Mouse (Mus musculus) forebrain, embryonic 13.5 days (tissue): ENCODE measurements at regions not wholly inside any gene's neighbourhood (a gene's known extent, or its start where the extent isn't known, plus 50 kb on each side); places are given as distances from the start of the nearest gene placed in this dataset.

Source experiments
- ATAC-seq: fragments of 200-750 bp; cut with Nextera tagmentation; 2 replicates; pipeline ENCODE4 v1.8.0; 2017
- H3K27ac ChIP-seq: fragments of 300-500 bp; sonication (generic); 2 replicates; pipeline ENCODE4 v1.5.1; 2015; ENCODE audit warnings: inconsistent platforms, mild to moderate bottlenecking, moderate library complexity
- H3K27me3 ChIP-seq: fragments of 300-500 bp; sonication (generic); 2 replicates; pipeline ENCODE4 v1.6.1; 2015; ENCODE audit warnings: mild to moderate bottlenecking, inconsistent platforms
- H3K36me3 ChIP-seq: fragments of 300-500 bp; sonication (generic); 2 replicates; pipeline ENCODE4 v1.6.1; 2015; ENCODE audit warnings: mild to moderate bottlenecking, inconsistent platforms; ENCODE audit not compliant: poor library complexity, severe bottlenecking
- H3K4me1 ChIP-seq: fragments of 300-500 bp; sonication (generic); 2 replicates; pipeline ENCODE4 v1.6.1; 2015; ENCODE audit warnings: inconsistent platforms
- H3K4me2 ChIP-seq: fragments of 300-500 bp; sonication (generic); 2 replicates; pipeline ENCODE4 v1.6.1; 2015; ENCODE audit warnings: inconsistent platforms, mild to moderate bottlenecking, moderate library complexity
- H3K4me3 ChIP-seq: fragments of 300-500 bp; sonication (generic); 2 replicates; pipeline ENCODE4 v1.5.1; 2015; ENCODE audit warnings: mild to moderate bottlenecking, inconsistent platforms
- H3K9ac ChIP-seq: fragments of 300-500 bp; sonication (generic); 2 replicates; pipeline ENCODE4 v1.6.1; 2015; ENCODE audit warnings: mild to moderate bottlenecking, inconsistent platforms
- H3K9me3 ChIP-seq: fragments of 300-500 bp; sonication (generic); replicated peaks from 2 replicates; pipeline ENCODE4 v1.6.1; 2016; ENCODE audit warnings: inconsistent platforms
- WGBS: fragments of 180-500 bp; shearing (Covaris S2); methylation state at CpG from one replicate; pipeline ENCODE4 v1.1.7; 2015; 5-methylcytosine and 5-hydroxymethylcytosine counted together

GRCm38 (mm10) chr12:59743211-59743610, 523.7 kb upstream of the Fbxo33 start:
- WGBS: 92% methylated on average over 11 of the region's 11 CpGs
- Histone ChIP-seq H3K4me2 (no peak overlapping the region), H3K36me3 (no peaks in the 10 kb centered on the region), H3K4me1 (no peaks in the 10 kb centered on the region), H3K9me3 (no peaks in the 10 kb centered on the region), H3K27me3 (no peaks in the 10 kb centered on the region), H3K27ac (no peak overlapping the region), H3K4me3 (no peak overlapping the region), H3K9ac (no peak overlapping the region)
- ATAC-seq: no peak

- Histone ChIP-seq H3K36me3 (no peaks in the 10 kb centered on the region), H3K4me1 (no peaks in the 10 kb centered on the region), H3K4me2 (no peak overlapping the region), H3K4me3 (no peak overlapping the region), H3K9ac (no peak overlapping the region), H3K27me3 (no peaks in the 10 kb centered on the region), H3K9me3 (no peaks in the 10 kb centered on the region), H3K27ac (no peak overlapping the region)
- ATAC-seq: no peak
- WGBS: 96% methylated on average over 1 of the region's 1 CpGs
Measured at GRCm38 (mm10) chr12:59724951-59725350, 505.4 kb upstream of the Fbxo33 start.

GRCm38 (mm10) chr12:59722471-59723182, 503.1 kb upstream of the Fbxo33 start:
- Histone ChIP-seq H3K27ac (no peak overlapping the region), H3K27me3 (no peaks in the 10 kb centered on the region), H3K9ac (no peak overlapping the region), H3K4me2 (no peak overlapping the region), H3K9me3 (no peaks in the 10 kb centered on the region), H3K4me3 (no peak overlapping the region), H3K4me1 (no peaks in the 10 kb centered on the region), H3K36me3 (no peaks in the 10 kb centered on the region)
- 79% methylated on average over 6 of the region's 6 CpGs for WGBS
- ATAC-seq: no peak

DNA sequence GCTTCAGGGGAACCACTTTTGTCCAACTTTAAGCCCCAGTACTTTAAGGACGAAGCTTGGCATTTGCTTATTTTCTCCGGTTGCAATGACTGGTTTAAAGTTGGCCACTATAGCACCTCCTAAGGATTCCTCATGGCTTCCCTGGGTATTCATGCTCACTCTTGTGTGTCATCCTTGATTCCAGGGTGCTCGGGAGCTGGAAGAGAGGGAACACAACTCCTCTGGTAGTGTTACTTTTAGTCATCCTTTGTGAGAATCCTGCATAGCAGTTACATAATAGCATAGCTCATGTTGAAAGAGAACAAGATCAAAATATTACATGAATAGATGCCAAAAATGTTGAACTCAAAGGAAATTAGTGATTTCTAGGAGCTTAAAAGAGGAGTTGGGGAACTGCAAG, 493.7 kb upstream of the Fbxo33 start:
- WGBS: 63% methylated on average over 3 of the region's 3 CpGs
- no peaks in the 10 kb centered on the region for H3K36me3 ChIP-seq
- no peaks in the 10 kb centered on the region for H3K27me3 ChIP-seq
- H3K9ac ChIP-seq: no peak overlapping the region
- ATAC-seq: no peak
- H3K27ac ChIP-seq: no peak overlapping the region
- no peak overlapping the region for H3K4me2 ChIP-seq
- H3K4me3 ChIP-seq: no peak overlapping the region
- no peaks in the 10 kb centered on the region for H3K4me1 ChIP-seq
- no peaks in the 10 kb centered on the region for H3K9me3 ChIP-seq

DNA sequence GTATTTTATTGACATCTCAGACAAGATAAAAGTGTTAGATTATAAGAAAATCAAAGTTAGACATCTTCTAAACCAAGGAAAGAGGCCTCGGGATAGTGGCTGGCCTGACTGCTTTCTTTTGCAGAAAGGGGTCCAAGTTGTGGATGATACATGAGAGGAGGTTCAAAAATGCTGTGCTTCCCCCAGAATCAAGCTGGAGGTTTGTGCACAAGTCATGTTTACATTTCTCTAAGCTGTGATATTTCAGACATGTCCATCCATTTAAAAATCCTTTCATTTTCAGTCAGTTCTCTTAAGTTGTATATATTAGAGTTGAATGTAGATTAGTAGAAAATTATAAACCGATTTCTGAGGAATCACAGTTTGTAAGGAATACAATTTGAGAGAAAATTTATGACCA, 463.7 kb upstream of the Fbxo33 start:
- Histone ChIP-seq H3K27me3 (no peaks in the 10 kb centered on the region), H3K27ac (no peak overlapping the region), H3K4me1 (no peaks in the 10 kb centered on the region), H3K4me3 (no peak overlapping the region), H3K4me2 (no peak overlapping the region), H3K9ac (no peak overlapping the region), H3K9me3 (no peaks in the 10 kb centered on the region), H3K36me3 (no peaks in the 10 kb centered on the region)
- 88% methylated on average over 2 of the region's 2 CpGs for WGBS
- no peak for ATAC-seq

DNA sequence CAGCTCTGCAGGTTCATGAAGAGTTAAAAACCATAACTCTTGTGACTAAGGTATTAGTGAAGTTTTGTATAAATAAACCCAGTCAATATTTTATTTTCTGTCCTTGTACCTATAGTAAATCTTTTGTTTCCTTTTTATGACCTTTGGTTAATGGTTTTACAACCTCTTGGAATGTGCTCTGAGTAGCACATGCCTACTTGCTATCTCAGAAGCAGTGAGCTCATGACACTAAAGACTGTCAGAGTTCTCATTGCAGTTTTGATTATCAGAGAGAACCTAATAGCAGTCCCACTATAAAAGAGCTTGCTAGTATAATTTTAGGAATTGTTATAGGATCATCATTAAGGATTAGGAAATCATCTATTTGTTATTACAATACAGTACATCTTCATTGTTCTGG, 443.6 kb upstream of the Fbxo33 start:
- Histone ChIP-seq H3K9me3 (no peaks in the 10 kb centered on the region), H3K9ac (no peak overlapping the region), H3K27me3 (no peaks in the 10 kb centered on the region), H3K27ac (no peak overlapping the region), H3K36me3 (no peaks in the 10 kb centered on the region), H3K4me1 (no peaks in the 10 kb centered on the region), H3K4me3 (no peak overlapping the region), H3K4me2 (no peak overlapping the region)
- no peak for ATAC-seq

- no peaks in the 10 kb centered on the region for H3K4me1 ChIP-seq
- H3K4me3 ChIP-seq: no peak overlapping the region
- ATAC-seq: no peak
- no peak overlapping the region for H3K27ac ChIP-seq
- H3K4me2 ChIP-seq: no peak overlapping the region
- no peaks in the 10 kb centered on the region for H3K27me3 ChIP-seq
- H3K36me3 ChIP-seq: no peaks in the 10 kb centered on the region
- H3K9me3 ChIP-seq: 0 out of 2 replicates have a peak, but pooled peaks cover 3% of the 10 kb centered on the region
- no peak overlapping the region for H3K9ac ChIP-seq
- 73% methylated on average over 1 of the region's 1 CpGs for WGBS
Measured at GRCm38 (mm10) chr12:59630678-59631077, 411.2 kb upstream of the Fbxo33 start.

DNA sequence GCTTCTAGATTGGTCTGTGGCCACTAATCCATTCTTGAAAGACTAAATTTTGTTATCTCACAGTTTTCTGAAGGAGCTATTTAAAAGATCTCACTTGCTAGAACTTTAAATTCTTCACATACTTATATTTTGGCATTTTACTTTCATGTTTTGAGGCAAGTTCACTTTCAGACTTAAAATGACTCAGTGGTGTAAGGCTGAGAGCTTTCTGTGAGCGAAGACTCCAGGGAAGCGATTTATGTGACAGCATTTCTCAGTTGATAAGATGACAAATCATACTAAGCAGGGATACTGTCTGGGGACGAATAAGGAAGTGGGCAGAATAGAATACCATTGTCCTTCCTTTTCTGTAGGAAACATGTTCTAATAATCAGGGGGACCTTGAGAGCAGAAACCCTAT, 403.6 kb upstream of the Fbxo33 start:
- Histone ChIP-seq H3K4me2 (no peak overlapping the region), H3K9me3 (0 out of 2 replicates have a peak, but pooled peaks cover 3% of the 10 kb centered on the region), H3K4me1 (no peaks in the 10 kb centered on the region), H3K36me3 (no peaks in the 10 kb centered on the region), H3K9ac (no peak overlapping the region), H3K27me3 (no peaks in the 10 kb centered on the region), H3K27ac (no peak overlapping the region), H3K4me3 (no peak overlapping the region)
- WGBS: 87% methylated on average over 3 of the region's 3 CpGs
- no peak for ATAC-seq

DNA sequence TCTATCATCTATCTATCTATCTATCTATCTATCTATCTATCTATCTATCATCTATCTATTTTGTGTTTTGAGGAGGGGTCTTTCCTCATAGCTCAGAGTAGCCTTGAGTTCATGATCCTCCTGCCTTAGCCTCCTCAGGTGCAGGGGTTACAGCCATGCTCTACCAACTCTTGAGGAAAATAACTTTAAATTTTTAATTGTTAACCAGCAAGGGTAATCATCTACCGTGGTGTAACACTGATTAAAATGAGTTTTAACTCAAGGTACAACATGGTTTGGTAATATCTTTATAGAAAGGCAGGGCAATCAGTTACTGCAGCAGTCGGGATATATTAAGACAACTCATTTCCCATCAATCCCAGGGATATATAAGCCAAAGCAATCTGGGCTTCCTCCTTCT, 401.6 kb upstream of the Fbxo33 start:
- 84% methylated on average over 2 of the region's 2 CpGs for WGBS
- ATAC-seq: no peak
- Histone ChIP-seq H3K27me3 (no peaks in the 10 kb centered on the region), H3K36me3 (no peaks in the 10 kb centered on the region), H3K9ac (no peak overlapping the region), H3K4me1 (no peaks in the 10 kb centered on the region), H3K4me2 (no peak overlapping the region), H3K9me3 (no peaks in the 10 kb centered on the region), H3K27ac (no peak overlapping the region), H3K4me3 (no peak overlapping the region)

DNA sequence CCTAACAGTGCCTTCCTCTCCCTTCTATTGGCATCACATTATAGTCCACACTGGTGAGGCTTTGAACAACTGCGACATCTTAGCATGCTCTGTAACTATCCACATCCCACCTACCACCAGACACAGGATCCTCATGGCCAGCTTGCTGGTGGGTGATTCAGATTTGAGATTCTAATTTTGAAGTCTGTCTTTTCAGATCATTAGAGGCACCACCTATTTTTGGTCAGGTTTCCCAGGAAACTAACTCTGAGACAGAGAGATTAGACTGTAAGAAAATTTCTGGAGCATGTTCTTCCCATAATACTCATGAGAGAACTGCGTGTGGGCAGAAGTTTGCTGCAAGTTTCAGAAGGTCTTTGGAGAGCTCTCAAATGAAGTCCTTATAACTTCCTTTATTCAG, 400.8 kb upstream of the Fbxo33 start:
- ATAC-seq: no peak
- Histone ChIP-seq H3K4me3 (no peak overlapping the region), H3K9ac (no peak overlapping the region), H3K27ac (no peak overlapping the region), H3K9me3 (no peaks in the 10 kb centered on the region), H3K4me2 (no peak overlapping the region), H3K27me3 (no peaks in the 10 kb centered on the region), H3K4me1 (no peaks in the 10 kb centered on the region), H3K36me3 (no peaks in the 10 kb centered on the region)
- WGBS: 94% methylated on average over 2 of the region's 2 CpGs

DNA sequence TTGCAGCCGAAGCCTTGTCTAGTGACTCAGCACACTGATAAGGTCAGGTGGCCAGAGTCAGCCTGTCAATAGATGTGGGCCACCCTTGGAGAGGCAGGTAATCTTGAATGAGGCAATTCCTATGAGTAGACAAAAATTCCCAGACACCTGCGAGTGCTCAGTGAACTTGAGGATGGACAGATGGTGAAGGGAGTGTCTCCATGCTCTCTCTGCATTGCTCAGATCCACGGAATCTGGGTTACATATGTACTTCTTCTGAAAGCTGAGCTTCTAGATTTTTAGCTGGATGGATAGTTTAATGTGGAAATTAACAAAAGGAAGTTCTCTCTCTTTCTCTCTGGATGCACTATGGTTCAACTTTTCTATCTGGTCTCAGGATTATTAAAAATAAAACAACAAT, 396.6 kb upstream of the Fbxo33 start:
- Histone ChIP-seq H3K4me2 (no peak overlapping the region), H3K9ac (no peak overlapping the region), H3K4me3 (no peak overlapping the region), H3K36me3 (no peaks in the 10 kb centered on the region), H3K27me3 (no peaks in the 10 kb centered on the region), H3K4me1 (no peaks in the 10 kb centered on the region), H3K27ac (no peak overlapping the region), H3K9me3 (no peaks in the 10 kb centered on the region)
- WGBS: 74% methylated on average over 3 of the region's 3 CpGs
- ATAC-seq: no peak

DNA sequence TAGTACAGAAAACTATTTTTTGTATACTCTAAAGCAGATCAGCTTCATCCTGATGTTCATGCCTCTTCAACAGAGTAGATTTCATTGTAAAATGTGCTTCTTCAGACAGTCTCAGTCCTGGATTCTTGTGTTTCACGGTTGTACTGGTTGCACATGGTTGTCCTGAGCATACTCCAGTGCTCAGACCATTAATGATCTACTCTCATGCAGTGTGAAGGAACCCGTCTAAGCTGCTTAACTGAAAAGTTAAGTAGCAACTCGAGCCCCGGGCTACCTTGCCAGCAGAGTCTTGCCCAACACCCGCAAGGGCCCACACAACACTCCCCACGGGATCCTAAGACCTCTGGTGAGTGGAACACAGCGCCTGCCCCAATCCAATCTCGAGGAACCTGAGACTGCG, 380.3 kb upstream of the Fbxo33 start:
- Histone ChIP-seq H3K27ac (no peak overlapping the region), H3K4me2 (no peak overlapping the region), H3K4me3 (no peak overlapping the region), H3K36me3 (no peaks in the 10 kb centered on the region), H3K4me1 (no peaks in the 10 kb centered on the region), H3K9ac (no peak overlapping the region), H3K27me3 (no peaks in the 10 kb centered on the region), H3K9me3 (no peaks in the 10 kb centered on the region)
- no peak for ATAC-seq
- WGBS: 92% methylated on average over 9 of the region's 9 CpGs

DNA sequence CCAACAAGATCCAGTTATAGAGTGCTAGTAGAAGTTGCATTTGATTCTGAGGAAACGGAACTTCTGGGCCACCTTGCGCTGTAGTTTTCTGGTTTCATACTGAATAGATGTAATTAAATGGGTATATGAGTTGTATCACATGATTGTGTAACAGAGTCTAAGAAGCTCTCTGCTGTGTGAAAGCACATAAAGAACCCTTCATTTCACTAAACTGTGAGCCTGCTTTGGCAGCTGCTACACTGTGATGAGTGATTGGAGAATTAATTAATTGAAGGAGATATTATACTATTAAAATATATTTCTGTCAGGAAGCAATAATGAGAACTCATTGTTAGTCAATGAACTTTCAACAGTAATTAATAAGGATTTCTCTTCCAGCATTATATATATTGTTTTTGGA, 369.8 kb upstream of the Fbxo33 start:
- Histone ChIP-seq H3K27me3 (no peaks in the 10 kb centered on the region), H3K9ac (no peak overlapping the region), H3K4me3 (no peak overlapping the region), H3K4me2 (no peak overlapping the region), H3K27ac (no peak overlapping the region), H3K36me3 (no peaks in the 10 kb centered on the region), H3K9me3 (peaks cover 4% of the 10 kb centered on the region; the same call in 1 of the 2 replicates), H3K4me1 (no peaks in the 10 kb centered on the region)
- 91% methylated on average over 2 of the region's 2 CpGs for WGBS
- ATAC-seq: no peak
